Mouse (Mus musculus): ENCODE measurements at regions not wholly inside any gene's neighbourhood (a gene's known extent, or its start where the extent isn't known, plus 50 kb on each side); places are given as distances from the start of the nearest gene placed in this dataset.

- DNase-seq (ENCODE audit: low read depth, low spot score) = peak; percentile 39
These were observed 66.7 kb downstream of the Rwdd3 start for GRCm38 (mm10) chr3:121104571-121105407.

- DNase-seq (ENCODE audit: low read depth, low spot score) = no peak
These were observed 68.6 kb downstream of the Rwdd3 start for GRCm38 (mm10) chr3:121102871-121103270.

GRCm38 (mm10) chr3:121102120-121102519, 69.4 kb downstream of the Rwdd3 start:
- no peak for DNase-seq (ENCODE audit: low read depth, low spot score)

- DNase-seq (ENCODE audit: low read depth, low spot score) = no peak
These were observed 71.2 kb downstream of the Rwdd3 start for GRCm38 (mm10) chr3:121100211-121100860.

- peak; percentile 23 for DNase-seq (ENCODE audit: low read depth, low spot score)
These were observed 78.0 kb downstream of the Rwdd3 start for GRCm38 (mm10) chr3:121093509-121093908.

GRCm38 (mm10) chr3:121088724-121089123, 82.8 kb downstream of the Rwdd3 start:
- no peak for DNase-seq (ENCODE audit: low read depth, low spot score)

- no peak for DNase-seq (ENCODE audit: low read depth, low spot score)
These were observed 102.8 kb downstream of the Rwdd3 start for GRCm38 (mm10) chr3:121068676-121069075.

- DNase-seq (ENCODE audit: low read depth, low spot score) = no peak
These were observed 135.5 kb downstream of the Rwdd3 start for GRCm38 (mm10) chr3:121035904-121036549.

GRCm38 (mm10) chr3:121025546-121026157, 145.8 kb downstream of the Rwdd3 start:
- no peak for DNase-seq (ENCODE audit: low read depth, low spot score)

- no peak for DNase-seq (ENCODE audit: low read depth, low spot score)
These were observed 146.7 kb downstream of the Rwdd3 start for GRCm38 (mm10) chr3:121024810-121025209.

GRCm38 (mm10) chr3:121021126-121021848, 150.2 kb downstream of the Rwdd3 start:
- DNase-seq (ENCODE audit: low read depth, low spot score) = no peak

GRCm38 (mm10) chr3:121009223-121009622, 162.3 kb downstream of the Rwdd3 start:
- no peak for DNase-seq (ENCODE audit: low read depth, low spot score)

- peak; percentile 9 for DNase-seq (ENCODE audit: low read depth, low spot score)
These were observed 187.8 kb downstream of the Rwdd3 start for GRCm38 (mm10) chr3:120983556-120984270.

- no peak for DNase-seq (ENCODE audit: low read depth, low spot score)
These were observed 188.5 kb downstream of the Rwdd3 start for GRCm38 (mm10) chr3:120982795-120983555.

- DNase-seq (ENCODE audit: low read depth, low spot score) = no peak
These were observed 189.3 kb downstream of the Rwdd3 start for GRCm38 (mm10) chr3:120982218-120982617.

- DNase-seq (ENCODE audit: low read depth, low spot score) = no peak
These were observed 200.6 kb downstream of the Rwdd3 start for GRCm38 (mm10) chr3:120970746-120971466.

GRCm38 (mm10) chr3:120946906-120947305, 224.6 kb downstream of the Rwdd3 start:
- no peak for DNase-seq (ENCODE audit: low read depth, low spot score)

- DNase-seq (ENCODE audit: low read depth, low spot score) = no peak
These were observed 237.1 kb downstream of the Rwdd3 start for GRCm38 (mm10) chr3:120934401-120934800.

- no peak for DNase-seq (ENCODE audit: low read depth, low spot score)
These were observed 251.1 kb downstream of the Rwdd3 start for GRCm38 (mm10) chr3:120920351-120920750.
